Mouse (Mus musculus) heart, postnatal 0 days (tissue): Measurements from ENCODE around the gene Cdk19.

ENCODE experiments used
- CTCF ChIP-seq: IDR thresholded peaks from 2 replicates; pipeline ENCODE4 v1.5.1; 2016; ENCODE audit warnings: antibody characterized with exemption, control low read depth, low read depth
- EP300 ChIP-seq: IDR thresholded peaks from 2 replicates; pipeline ENCODE4 v1.6.1; 2016; ENCODE audit warnings: antibody characterized with exemption, low read depth

DNA sequence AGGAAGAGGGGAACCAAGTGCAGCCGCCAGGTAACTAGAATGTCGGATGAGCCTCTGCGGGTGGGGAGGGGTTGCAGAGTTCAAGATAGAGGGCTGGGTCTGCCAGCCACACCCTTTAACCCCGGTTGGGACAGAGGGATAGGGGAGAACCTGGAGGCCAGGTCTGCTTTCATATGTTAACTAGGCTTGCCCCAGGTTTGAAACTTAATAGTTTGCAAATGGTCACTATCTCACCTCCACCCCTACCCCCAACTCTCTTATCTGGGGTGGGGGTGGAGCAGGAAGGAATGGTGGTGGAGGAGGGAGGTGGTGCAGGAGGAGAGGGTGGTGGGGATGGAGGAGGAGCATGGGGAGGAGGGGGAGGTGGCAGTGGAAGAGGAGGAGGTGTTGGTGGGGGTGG is 23.6 kb downstream of the Cdk19 start:
- TF ChIP-seq CTCF (no peak), EP300 (no peak)
